Mouse (Mus musculus): Measurements from ENCODE around the gene Otub2. TPM values are rescaled to one million over a fixed set of nuclear protein-coding genes. Genes with fewer than 3 reads are reported as not detected.
A peak's percentile ranks its signal among the peaks of the same experiment; 100 is the strongest.

The Otub2 gene
- 10 to 100 TPM; 48.0 to 51.3 TPM for total RNA-seq (2021)
- long read RNA-seq, transcript Otub2-203 (5 exons, 3,055 nt) = minor isoform, 5 of 115 reads
- long read RNA-seq, transcript Otub2-201 (6 exons, 2,791 nt) = major isoform, 64 of 115 reads
- long read RNA-seq, partial matches to known transcripts = 2 of 115 reads
- long read RNA-seq, other reads (novel, unspliced or antisense) = 44 of 115 reads

DNA sequence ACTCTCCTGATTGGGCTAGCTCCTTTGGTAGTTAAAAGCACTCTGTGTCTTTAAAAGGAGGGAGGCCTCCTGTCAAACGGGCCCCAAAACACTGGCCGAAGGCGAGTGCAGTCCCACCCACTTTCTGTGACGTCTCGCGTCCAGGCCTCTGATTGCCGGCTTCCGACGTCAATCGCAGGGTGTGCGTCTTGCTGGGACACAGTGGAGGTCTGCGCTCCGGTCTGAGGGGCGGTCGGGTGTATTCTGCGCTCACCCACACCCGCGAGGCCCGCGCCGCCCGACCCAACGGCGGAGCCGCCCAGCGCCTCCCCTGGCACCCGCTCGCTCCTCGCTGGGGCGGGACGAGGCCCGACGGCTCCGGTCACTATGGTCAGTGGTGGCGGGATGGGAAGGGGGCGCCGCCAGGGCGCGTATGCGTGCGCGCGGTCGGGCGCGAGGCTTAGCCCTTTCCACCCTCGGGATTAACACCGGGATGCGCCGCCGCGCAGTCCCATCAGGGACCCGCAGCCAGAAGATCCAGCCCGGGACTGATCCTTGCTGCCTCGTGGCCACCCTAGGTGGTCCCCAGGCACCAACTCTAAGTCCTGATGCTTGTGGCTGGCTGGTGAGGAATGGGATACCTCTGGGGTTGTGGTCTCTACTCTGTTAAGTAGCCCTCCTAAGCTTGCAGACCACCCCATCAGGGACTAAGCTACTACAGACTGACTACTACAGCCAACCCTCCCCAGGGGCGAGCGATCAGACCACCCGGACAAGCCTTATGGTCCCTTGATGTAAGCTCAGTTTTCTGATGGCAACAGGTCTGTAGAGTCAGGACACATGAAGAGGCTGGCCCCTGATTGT is at the start of gene Otub2:
Otub2 (plus strand) TSS at position 178 of the 843 bp plus-strand sequence.
- peak; percentile 97 to 99 for DNase-seq (ENCODE audit: low spot score in 2 of 2)

DNA sequence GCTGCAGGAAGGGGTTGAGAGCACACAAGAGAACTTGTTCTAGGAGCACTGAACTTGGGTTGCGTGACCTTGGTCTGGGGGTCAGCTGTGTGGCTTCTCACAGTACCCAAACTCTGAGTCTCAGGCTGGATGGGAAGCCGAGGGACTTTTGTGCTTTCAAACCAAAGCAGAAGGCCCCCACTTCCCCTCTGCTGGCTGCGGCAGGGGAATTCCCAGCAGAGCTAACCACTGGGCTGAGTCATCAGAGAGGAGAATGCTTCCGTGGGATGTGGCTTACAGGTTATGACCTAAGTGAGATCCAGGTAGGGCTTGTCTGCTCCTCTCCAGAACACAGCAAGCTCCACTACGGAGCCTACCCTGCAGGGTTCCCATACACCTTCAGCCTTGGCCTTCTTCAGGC is 47.3 kb upstream of the Otub2 start:
- no peak for DNase-seq (ENCODE audit: low spot score in 2 of 2)

DNA sequence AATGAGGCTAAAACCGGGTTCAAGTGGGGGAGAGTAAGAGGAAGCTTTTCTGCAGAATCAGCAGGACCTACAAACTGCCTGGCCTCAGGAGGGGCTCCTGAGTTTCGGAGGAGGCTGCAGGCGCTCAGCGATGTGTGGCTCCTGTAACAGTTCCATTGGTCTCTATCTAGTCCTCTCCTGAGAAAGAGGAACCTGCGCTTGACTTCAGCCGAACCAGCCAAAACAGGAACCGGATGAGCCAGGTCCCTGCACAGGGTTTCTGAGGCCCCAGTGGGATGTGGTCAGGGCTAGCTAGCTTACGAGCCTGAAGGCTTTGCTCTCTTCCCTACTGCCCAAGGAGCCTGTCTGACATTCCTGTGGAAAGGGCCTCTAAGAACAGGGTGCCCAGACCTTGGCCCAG is 45.0 kb upstream of the Otub2 start:
- DNase-seq (ENCODE audit: low spot score in 2 of 2) = no peak

DNA sequence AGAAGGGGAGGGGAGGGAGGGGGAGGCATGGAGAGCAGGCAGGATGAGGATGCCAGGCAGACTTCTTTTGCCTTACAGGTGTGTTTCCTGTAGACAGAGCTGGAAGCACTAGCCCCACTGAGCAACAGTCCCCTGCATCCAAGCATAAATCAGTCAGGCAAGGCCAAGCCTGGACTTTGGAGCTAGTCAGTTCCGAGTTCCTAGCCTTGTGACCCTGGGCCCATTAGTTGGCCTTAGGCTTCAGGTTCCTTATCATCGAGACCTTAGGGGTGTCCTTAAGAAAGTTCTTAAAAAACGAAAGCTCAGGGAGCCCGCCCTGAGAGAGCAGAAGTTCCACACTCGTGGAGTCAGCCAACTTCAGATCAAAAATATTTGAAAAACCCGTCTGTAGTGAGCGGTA is 43.5 kb upstream of the Otub2 start:
- DNase-seq (ENCODE audit: low spot score in 2 of 2) = no peak

DNA sequence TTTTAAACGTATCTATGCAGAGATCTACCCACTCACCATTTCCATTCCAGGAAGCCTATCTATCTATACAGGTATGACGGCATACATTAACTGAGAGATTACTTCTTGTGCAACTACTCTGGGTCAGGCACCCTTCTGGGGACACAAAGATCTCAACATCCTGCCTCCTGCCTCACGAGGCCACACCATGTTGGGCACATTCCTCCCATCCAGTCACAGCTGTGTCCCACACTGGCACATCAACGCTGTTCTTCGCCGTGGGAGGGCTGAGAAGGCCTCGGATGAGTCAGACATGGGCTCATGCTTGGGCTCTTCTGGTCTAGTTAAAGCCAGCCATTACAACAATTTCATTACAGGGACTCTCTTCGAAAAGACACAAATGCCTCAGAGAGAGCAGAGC is 41.5 kb upstream of the Otub2 start:
- DNase-seq (ENCODE audit: low spot score in 2 of 2) = peak in 1 of 2 experiments; percentile 26

DNA sequence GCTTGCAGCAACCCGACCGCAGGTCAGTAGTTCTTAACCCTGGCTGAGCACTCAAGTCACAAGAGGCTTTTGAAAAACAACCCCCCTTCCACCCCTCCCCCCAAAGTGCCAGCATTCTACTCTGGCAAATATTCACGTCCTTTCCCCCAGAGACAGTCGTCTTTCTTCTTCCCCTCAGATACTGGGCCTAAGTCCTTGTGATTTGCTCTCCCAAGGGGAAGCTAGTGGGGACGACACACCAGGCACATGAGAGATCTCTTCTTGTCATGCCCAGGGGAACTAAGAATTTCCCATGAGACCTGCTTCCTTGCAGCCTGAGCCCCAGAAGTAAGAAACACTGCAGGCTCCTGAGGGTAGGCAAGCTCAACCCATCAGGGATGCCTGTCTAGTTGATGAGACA is 41.1 kb upstream of the Otub2 start:
- DNase-seq (ENCODE audit: low spot score in 2 of 2) = no peak

DNA sequence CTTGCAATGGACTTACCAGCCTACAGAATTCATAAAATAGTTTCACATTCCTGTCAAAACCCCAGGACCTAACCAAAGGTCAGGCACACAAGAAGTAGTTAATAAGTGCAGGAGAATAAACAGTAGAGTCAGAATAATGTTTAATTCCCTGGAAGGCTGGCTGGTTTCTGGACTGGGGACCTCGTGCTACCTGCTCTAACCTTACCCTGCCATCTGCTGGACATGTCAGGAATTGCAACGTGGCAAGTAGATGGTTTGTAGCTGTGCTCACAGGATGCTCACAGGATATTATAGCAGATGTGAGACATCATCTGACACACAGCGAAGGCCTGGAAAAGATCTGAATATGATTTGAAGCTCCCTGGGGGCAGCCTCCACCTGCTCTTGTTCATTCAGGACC is 40.0 kb upstream of the Otub2 start:
- DNase-seq (ENCODE audit: low spot score in 2 of 2) = peak; percentile 68 to 89

DNA sequence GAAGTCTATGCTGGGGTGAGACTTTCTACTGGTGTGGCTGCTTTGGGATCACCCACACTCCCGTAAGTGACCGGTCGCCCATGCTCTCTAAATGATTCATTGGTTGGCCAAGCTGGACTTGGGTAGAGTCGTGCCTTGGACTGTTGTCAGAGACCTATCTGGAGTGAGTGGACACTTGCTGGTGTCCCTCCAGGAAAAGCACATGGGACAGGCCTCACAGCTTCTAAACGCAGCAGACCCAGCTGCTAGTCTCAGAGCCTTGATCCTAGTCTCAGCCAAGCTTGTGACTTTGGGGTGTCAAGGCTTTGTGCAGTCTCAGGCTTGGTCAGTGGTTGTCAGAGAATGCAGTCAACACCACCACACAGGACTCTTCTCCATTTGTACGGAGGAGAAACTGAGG is 35.7 kb upstream of the Otub2 start:
- no peak for DNase-seq (ENCODE audit: low spot score in 2 of 2)

DNA sequence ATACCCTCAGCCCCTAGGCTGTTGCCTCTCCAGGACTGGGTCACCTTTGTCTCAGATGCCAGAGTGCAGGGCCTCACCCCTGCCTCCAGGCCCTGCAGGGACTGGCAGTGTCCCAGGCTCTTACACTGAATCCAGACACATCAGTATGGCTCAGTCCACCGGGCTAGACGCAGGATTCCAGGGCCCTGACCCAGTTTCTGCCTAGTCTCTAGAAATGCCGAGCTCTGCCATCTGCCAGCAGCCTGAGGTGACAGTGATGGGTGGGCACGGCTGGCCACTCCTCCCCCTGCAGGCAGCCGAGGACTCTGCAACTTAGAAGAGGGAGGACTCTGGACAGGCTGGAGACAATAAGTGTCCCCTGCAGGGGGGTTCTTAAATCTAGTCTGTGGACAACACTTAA is 34.9 kb upstream of the Otub2 start:
- DNase-seq (ENCODE audit: low spot score in 2 of 2) = peak in 1 of 2 experiments; percentile 34

DNA sequence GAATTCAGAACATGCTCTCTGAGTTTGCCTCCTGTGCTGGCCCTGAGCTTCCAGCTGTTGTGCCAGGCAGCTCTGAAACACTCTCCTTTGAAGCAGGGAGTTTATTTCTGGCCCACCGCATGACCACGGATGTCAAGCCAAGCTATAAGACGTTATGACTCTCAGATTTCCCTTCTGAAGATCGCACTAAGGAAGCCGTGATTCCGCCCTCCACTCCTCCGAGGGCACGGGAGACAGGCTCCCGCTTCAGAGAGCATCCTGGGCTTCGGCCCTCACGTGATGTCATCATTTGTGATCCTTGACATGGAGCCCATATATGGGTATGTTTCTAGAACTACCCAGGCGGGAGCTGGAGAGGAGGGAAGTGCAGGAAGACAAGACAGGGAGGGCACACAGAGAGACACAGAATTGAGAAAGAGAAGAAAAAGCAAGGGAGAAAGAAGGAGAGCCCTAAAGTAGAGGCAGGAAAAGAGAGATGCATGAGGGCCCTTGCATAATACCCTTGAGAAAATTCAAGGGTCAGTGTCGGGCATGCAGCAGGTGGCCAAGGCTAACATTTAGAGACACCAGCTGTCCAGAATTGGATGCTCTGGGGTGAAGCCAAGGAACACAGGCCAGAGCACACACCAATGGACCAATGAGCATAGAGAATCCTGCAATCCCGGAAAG is 32.6 kb upstream of the Otub2 start, which contains the start of gene Asb2:
Asb2 (minus strand) TSS at position 256 of the 669 bp plus-strand sequence.
- DNase-seq (ENCODE audit: low spot score in 2 of 2) = no peak

DNA sequence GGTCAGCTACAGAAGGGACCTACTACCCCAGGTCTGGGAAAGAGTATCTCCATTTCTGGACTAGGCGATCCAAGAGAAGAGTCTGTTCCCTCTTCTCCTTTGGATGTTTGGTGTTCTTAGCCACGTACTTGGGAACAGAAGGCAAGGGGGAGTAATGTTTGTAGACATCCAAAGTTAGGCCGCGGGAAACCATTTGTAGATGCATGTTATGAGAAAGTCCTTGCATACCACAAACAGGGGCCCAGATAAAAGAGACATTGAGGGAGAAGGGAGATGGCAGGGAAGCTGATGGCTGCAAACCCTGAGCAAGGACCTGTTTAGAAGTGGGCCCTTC is 32.1 kb upstream of the Otub2 start:
- DNase-seq (ENCODE audit: low spot score in 2 of 2) = no peak

DNA sequence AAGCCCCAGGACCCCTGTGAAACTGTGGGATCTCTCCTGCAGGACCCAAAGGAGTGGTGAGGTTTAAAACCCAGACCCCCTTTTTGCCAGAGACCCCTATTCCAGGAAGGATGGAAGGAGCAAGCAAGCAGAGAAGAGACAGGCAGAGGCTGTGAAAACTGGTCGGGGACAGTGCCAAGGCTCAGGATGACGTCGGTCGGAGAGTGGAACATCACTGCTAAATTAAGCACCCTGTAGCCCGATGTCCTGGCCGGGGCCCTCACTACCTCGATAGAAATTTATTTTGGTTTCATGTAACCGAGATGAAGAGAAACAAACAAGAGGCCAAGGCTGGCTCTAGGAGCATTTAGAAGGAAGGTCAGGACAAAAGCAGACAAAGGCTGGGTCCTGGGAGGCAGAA is 30.3 kb upstream of the Otub2 start:
- DNase-seq (ENCODE audit: low spot score in 2 of 2) = no peak

DNA sequence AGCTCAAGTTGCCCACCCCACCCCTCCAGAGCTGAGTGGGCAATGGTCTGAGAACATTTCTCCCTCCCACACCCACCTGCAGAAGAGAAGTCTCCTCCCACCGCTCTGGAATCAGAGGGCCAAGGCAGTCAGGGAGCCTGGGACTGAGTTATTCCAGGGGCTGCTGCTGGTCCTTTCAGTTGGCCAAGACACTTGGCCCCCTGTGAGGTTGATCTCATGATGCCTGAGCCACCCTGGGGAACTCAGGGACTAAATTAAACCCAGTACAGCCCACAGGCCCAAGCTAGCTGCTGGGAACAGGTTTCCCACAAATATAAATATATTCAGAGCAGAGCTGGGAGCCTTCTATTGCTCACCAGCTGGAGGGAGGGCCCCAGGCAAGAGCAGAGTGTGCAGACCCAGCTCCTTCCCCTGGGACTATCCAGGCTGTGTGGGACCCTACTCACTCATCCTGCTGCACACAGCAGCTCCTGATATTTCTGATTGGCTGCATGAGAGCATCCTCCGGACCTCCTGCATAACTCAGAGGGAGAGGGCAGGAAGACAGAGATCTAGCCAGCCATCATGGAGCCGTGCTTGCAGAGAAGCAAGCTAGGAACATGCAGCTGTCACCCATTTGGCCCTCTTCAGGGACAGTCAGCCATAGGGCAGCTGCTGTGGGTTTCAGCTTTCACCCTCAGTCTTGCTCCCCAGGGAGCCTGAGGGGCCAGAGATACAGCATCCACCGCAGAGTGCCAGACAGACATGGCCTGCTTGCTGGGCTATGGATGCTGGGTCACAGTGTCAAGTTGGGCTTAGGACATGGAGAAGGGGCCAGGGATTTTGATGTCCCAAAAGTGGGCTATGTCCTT is 29.3 kb upstream of the Otub2 start:
- no peak for DNase-seq (ENCODE audit: low spot score in 2 of 2)

DNA sequence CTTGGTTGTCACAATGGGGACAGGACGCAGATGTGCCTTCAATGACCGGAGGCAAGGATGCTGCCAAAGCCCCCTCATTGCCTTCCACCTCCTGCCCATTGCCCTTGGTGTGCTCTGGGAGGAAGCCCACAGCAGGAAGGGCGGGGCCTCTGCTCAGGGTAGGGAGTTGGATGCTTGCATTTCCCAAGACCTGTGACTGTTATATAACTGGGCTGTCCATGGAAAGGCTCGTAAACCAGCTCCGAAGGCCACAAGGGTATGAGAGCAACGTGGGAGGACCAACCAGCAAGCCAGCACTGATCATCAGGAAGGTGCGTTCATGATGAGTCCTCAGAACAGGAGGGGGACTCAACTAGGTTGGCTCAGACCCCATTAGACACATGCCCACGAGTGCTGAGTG is 27.7 kb upstream of the Otub2 start:
- DNase-seq (ENCODE audit: low spot score in 2 of 2) = no peak

DNA sequence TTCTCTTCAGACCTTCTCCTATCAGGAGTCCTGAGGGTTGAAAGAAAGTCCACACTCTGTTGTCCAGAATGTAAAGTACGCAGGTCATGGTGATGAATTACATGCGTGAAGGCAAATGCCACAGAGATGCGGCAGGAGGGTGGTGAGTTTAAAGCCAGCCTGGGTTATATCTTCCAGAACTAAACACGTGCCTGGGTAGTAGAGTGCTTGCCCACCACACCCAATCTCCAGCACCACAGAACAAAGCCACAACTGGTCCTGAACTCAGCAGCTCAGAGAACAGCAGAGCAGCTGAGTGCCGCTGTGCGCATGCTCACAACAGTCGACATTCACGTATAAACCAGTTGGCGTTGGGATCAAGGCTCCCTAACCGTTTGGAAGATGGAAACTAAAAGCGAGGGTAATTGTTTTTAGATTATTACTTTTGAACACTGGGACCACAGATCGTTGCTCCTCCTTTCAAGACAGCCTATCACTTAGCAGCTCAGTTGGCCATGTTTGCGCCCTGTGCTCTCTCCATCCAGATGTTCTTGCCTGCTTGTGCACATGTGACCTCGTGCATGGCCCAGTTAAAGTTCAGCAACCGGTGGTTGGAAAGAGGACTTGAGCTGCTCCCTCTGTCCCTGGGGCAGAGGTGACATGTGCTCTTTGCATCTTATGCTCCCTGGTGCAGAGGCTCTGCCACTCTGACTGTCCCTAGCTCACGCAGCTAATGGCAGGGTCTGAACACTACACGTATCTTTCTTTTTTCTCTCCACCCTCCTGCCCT is 26.8 kb upstream of the Otub2 start:
- no peak for DNase-seq (ENCODE audit: low spot score in 2 of 2)

DNA sequence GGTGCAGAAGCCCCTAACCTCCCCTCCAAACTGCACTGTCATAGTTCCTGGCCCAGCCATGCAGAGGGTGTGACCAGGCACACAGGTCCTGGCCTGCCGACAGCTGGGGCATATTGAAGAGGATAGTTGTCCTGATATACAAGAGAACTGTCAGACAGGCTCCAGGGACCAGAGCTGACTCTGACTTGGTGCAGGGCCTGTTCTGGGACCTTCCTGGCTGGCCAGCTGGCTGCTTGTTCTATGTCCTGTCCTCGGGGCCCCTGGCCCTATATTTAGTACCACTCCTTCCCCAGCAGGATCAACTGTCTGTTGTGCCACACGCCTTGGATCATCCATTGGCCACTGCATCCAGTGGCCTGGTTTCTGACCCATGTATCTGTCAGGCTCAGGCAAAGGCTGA is 26.1 kb upstream of the Otub2 start:
- no peak for DNase-seq (ENCODE audit: low spot score in 2 of 2)

DNA sequence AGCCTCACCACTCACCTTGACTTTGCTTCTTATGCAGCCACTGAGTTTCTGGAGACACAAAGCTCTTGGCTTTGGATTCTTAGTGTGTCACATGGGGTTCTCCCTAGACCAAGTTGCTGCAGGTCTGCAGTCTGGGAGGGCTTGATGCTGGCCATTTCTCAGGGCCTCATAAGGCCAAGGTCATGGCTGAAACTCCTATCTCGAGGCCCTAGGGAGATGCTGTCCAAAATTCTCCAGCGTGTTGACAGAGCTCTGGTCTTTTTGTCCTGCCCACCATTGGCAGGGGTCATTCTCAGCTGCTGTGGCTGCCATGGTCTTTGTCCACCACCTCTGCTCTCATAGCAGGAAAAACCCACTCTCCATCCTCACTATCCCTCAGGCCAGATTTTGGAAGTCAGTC is 21.3 kb upstream of the Otub2 start:
- no peak for DNase-seq (ENCODE audit: low spot score in 2 of 2)

DNA sequence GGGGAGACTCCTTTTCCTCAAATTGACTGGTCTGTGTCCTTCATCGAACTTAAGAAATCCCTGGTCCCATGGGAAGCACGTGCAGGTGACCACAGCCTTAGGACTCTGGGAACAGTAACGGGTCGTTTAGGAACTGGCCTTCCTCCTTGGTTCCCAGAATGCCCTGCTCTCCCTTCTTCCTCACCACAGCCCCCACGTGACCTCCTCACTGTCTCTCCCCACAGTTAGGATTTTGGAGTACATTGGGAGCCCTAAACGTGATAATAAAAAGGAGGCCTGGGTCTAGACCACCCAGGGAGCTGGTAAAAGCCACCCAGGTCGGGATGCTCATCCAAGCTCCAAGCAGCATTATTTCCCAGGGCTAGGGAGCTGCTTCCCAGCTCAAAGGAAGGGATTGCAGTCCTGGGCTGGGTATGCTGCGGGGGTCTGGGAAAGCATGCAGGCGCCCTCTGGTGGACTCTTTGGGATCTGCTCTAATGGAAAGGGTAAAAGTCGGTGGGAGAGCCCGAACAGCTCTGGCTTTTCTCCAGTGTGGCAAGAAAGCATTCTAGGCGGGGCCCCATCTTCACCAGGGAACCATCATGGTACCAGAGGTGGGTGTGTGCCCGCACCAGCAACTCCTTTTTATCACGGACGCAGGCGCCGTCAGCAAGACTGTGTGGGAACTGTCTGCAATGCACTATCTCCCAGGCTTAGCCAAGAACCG is 20.7 kb upstream of the Otub2 start:
- DNase-seq (ENCODE audit: low spot score in 2 of 2) = peak in 1 of 2 experiments; percentile 83

DNA sequence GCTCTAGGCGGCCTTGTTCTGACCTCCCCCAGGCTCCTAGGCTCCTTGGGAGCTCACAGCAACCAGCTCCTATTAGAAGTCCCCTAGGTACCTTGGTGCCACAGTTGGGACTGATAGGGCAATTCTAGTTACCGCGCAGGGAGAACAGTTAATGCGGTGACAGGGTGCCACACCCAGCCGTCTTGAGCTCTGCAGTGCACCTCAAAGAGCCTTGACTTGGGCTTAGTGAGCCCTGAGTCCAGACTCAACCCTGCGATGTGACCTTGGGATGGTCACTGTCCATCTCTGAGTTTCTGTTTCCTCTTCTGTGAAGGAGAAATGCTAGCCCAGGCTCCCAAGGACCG is 20.2 kb upstream of the Otub2 start:
- DNase-seq (ENCODE audit: low spot score in 2 of 2) = no peak

DNA sequence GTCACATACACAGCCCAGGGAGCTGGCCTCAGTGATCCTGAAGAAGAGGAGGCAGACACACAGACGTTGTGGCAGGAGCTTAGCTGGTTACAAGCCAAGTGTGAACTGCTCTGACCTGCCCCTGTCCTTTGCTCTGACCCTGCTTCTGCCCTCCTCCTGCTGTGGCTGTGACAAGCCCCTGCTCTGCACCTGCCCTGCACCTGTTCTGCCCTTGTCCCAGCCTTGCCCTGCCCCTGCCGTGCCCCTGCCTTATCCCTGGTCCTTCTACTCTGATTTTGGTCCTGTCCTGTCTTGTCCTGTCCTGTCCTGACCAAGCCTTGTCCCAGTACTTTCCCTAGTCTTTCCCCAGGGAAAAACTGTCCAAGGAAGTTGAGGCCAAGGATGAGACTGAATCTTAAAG is 19.7 kb upstream of the Otub2 start:
- no peak for DNase-seq (ENCODE audit: low spot score in 2 of 2)
